Mouse (Mus musculus) heart, adult 2 months (tissue): ENCODE measurements around the gene Hsf2. TPM values are rescaled to one million over a fixed set of nuclear protein-coding genes. Genes with fewer than 3 reads are reported as not detected.
"Not testable (repeated sequence)": the region's sequence is repeated elsewhere in the genome, so short reads cannot be mapped to it uniquely, and the experiment has no call there.

ENCODE experiments used
- DNase-seq, 2 experiments: peaks; one replicate each; pipeline ENCODE4 v3.0.0; 2021
- H3K27ac ChIP-seq: fragments of 200-600 bp; 2 replicates; pipeline ENCODE4 v1.8.1; 2022
- H3K27me3 ChIP-seq: fragments of 200-500 bp; 2 replicates; pipeline ENCODE4 v1.6.1; 2012; ENCODE audit warnings: mild to moderate bottlenecking, low read length, inconsistent platforms, mixed read lengths; ENCODE audit not compliant: control insufficient read depth, insufficient read depth
- H3K36me3 ChIP-seq: fragments of 200-500 bp; 2 replicates; pipeline ENCODE4 v1.6.1; 2012; ENCODE audit warnings: low read length, inconsistent platforms; ENCODE audit not compliant: control insufficient read depth, insufficient read depth
- H3K4me1 ChIP-seq: fragments of 200-500 bp; 2 replicates; pipeline ENCODE4 v1.6.1; 2011; ENCODE audit warnings: low read length; ENCODE audit not compliant: control insufficient read depth, insufficient read depth
- H3K4me3 ChIP-seq: fragments of 200-600 bp; 2 replicates; pipeline ENCODE4 v1.8.1; 2022
- H3K79me2 ChIP-seq: fragments of 200-500 bp; replicated peaks from 2 replicates; pipeline ENCODE4 v1.6.1; 2012; ENCODE audit warnings: mild to moderate bottlenecking, inconsistent platforms, low read length, moderate library complexity, mixed read lengths; ENCODE audit not compliant: control insufficient read depth, insufficient read depth
- H3K9ac ChIP-seq: fragments of 200-500 bp; 2 replicates; pipeline ENCODE4 v1.6.1; 2012; ENCODE audit warnings: low read depth, mild to moderate bottlenecking, control low read depth, inconsistent platforms, low read length, mixed read lengths
- CTCF ChIP-seq: fragments of 200-600 bp; IDR thresholded peaks from 2 replicates; pipeline ENCODE4 v1.8.1; 2022; ENCODE audit warnings: antibody characterized with exemption, mild to moderate bottlenecking, moderate library complexity
- EP300 ChIP-seq: fragments of 200-500 bp; IDR thresholded peaks from 2 replicates; pipeline ENCODE4 v1.6.1; 2011; ENCODE audit warnings: low read depth, low read length, control low read depth; ENCODE audit not compliant: insufficient read depth
- POLR2A ChIP-seq: fragments of 200-500 bp; IDR thresholded peaks from 2 replicates; pipeline ENCODE4 v1.6.1; 2011; ENCODE audit warnings: mild to moderate bottlenecking, low read depth, low read length, control low read depth; ENCODE audit not compliant: insufficient read depth
- WGBS: fragments of 180-500 bp; shearing (Covaris S2); methylation state at CpG from one replicate; pipeline ENCODE4 v1.1.7; 2018; 5-methylcytosine and 5-hydroxymethylcytosine counted together
- intact Hi-C: fragments of 180-260 bp; cut with DNase I; formaldehyde crosslinking; loops from one replicate; pipeline ENCODE4 v1.15.1; 2025
- polyA plus RNA-seq: library from polyadenylated mRNA; depleted of rRNA; stranded (reverse); fragments of >200 nt; gene quantifications from 2 replicates; pipeline ENCODE4 v1.2.3, GENCODE M21; 2012
- total RNA-seq, 2 experiments: library from RNA; stranded (reverse); gene quantifications; 2 replicates each; pipeline ENCODE4 v1.2.3; 2021

The Hsf2 gene
- total and polyA plus RNA-seq, 3 experiments: 4.4 to 15.6 (median 13.4) TPM

DNA sequence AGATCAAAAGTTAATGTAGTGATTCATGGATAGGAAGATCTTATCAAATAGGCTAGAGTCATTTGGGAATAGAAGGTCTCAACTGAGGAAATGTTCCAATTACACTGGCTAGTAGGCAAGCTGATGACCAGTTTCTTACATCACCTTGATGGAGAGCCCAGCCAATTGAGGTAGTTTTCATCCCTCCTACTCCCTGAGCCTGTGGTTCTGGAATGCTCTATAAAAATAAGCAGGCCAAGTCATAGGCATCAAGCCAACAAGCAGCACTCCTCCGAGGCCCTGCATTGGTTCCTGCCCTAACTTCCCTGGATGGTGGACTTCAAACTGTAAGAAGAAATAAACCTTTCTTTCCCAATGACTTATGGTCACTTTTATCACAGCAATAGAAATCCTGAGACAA, 29.1 kb downstream of the Hsf2 start:
- intact Hi-C loops: no loop called here
- no peaks in the 10 kb centered on the region for H3K79me2 ChIP-seq

DNA sequence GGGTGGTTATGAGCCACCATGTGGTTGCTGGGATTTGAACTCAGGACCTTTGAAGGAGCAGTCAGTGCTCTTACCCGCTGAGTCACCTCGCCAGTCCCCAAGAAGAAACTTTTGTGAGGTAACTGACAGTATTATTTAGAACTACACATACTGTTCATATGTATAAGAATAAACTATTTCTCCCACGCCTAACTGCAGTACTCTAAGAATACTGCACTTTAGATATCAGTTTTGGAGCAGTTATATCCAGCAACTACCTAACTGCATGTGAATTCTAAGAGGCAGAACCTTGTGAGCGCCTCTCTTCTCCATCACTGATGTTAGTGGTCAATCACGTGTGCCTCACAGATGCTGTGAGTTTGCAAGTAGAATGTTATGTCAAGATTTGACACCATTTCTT, 40.3 kb downstream of the Hsf2 start:
- WGBS: 84% methylated on average over 5 of the region's 5 CpGs
- intact Hi-C loops: no loop called here
- no peak for DNase-seq

More for the DNA sequence above, 29.1 kb downstream of the Hsf2 start:
- no peak overlapping the region for H3K9ac ChIP-seq
- TF ChIP-seq EP300 (no peak), POLR2A (no peak), CTCF (no peak)
- no peak overlapping the region for H3K4me3 ChIP-seq
- WGBS: 40% methylated on average over 1 of the region's 1 CpGs
- no peaks in the 10 kb centered on the region for H3K4me1 ChIP-seq
- peaks cover 20% of the 10 kb centered on the region for H3K36me3 ChIP-seq
- no peaks in the 10 kb centered on the region for H3K27me3 ChIP-seq
- no peak overlapping the region for H3K27ac ChIP-seq
- no peak for DNase-seq

DNA sequence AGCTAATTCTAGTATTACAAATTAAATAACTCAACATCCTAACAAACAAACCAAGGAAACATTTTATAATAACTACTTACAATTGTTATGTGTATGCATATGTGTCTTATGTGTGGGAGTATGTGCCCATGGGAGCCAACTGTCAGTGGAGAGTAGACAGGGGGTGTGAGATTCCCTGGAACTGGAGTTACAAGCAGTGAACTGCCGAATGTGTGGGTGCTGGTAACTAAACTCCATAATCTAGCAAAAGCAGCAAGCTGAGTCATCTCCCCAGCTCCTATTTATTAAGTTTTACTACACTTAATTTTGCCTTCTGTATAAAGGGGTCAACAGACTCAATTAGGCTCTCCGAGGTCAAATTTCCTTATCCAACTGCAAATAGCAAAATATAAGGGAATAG, 44.9 kb downstream of the Hsf2 start:
- H3K4me3 ChIP-seq: peak overlapping the region; percentile 92
- intact Hi-C loops: no loop called here
- no peak for DNase-seq
- H3K27me3 ChIP-seq: no peaks in the 10 kb centered on the region
- no peak overlapping the region; the same call in 1 of the 2 replicates for H3K27ac ChIP-seq
- H3K9ac ChIP-seq: no peak overlapping the region
- WGBS: 40% methylated on average over 2 of the region's 2 CpGs
- peaks cover 6% of the 10 kb centered on the region for H3K4me1 ChIP-seq
- H3K36me3 ChIP-seq: peaks cover 43% of the 10 kb centered on the region
- H3K79me2 ChIP-seq: peaks cover 6% of the 10 kb centered on the region
- no peak for TF ChIP-seq POLR2A
- TF ChIP-seq EP300: no peak
- TF ChIP-seq CTCF: no peak

More for the DNA sequence above, 40.3 kb downstream of the Hsf2 start:
- H3K9ac ChIP-seq: no peak overlapping the region
- H3K27me3 ChIP-seq: no peaks in the 10 kb centered on the region
- peaks cover 6% of the 10 kb centered on the region for H3K79me2 ChIP-seq
- H3K4me1 ChIP-seq: peaks cover 6% of the 10 kb centered on the region
- H3K4me3 ChIP-seq: no peak overlapping the region
- TF ChIP-seq POLR2A: no peak
- no peak for TF ChIP-seq EP300
- TF ChIP-seq CTCF: no peak
- H3K36me3 ChIP-seq: peaks cover 46% of the 10 kb centered on the region
- no peak overlapping the region for H3K27ac ChIP-seq

DNA sequence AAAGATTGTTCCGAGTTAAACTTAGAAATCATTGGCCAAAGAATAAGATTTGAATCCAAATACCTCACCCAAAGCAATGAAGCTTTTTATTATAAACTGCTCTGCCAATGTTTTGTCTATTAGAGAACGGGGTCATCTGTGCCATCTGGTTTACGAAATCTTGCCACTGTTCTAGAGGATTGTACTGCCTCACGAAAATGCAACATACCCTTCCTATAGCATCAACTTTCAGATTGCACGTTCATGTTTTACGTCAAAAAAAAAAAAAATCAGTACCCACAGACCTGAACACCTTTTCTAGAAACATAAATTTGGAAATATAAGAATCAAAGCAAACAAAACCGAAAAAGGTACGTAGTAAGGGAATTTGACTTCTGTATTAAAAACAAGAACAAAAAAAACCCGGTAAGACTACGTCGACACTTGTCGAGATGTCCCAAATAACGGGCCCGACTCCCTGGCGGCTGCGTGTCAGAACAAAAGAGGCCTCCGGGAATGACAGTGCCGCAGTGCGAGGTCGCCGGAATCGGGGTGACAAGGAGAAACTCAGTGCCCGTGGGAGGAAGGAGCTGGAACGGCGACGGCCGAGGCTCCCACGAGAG, 45.5 kb downstream of the Hsf2 start:
- Histone ChIP-seq H3K4me3 (peak overlapping the region; percentile 92), H3K4me1 (peaks cover 6% of the 10 kb centered on the region), H3K27me3 (no peaks in the 10 kb centered on the region), H3K79me2 (peaks cover 6% of the 10 kb centered on the region; the same call in 1 of the 2 replicates), H3K9ac (peak overlapping the region; percentile 96), H3K27ac (peak overlapping the region; percentile 98), H3K36me3 (peaks cover 41% of the 10 kb centered on the region)
- intact Hi-C loops: loop anchor here (2.0 kb wide), 1 partner anchor 45 kb away; the partner anchor contains the start of gene Hsf2
- WGBS: 1% methylated on average over 28 of the region's 28 CpGs
- DNase-seq: no peak
- TF ChIP-seq EP300: no peak
- TF ChIP-seq POLR2A: no peak
- TF ChIP-seq CTCF: peak; percentile 12; the same call in 1 of the 2 replicates

DNA sequence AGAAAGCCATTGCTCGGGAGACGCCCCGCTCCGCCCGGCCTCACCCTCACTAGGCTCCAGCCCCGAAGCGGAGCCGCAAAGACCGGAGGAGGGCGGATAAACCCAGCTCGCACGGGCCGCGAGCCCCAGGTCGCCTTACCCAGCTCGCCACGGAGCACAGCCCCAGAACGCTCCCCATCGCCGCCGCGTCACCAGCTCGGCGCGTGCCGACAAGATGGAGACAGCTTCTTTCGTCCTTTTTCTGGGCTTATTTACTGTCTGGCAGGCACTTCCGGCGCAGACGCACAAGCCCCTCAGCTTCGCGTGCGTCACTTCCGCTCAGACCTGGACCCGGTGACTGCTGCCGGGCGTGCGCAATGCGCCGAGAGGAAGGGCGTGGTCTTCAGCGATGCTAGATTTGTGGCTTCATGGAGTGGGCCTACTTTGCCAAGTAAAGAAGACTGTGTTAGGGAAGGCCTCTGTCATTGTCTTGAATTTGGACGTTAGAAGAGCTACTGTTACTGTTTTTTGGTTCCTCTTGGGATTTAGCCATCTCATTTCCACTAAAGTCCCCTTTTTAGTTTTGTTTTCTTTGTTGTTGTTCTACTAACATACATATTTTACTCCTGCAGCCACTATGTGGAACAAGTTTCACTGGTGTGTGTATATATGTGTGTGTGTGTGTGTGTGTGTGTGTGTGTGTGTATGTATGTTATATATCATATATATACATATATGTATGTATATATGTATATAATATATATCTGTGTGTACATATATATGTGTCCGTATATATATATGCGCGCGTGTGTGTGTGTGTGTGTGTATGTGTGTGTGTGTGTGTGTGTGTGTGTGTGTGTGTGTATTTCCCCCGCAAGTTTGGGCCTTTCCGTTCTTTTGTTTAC, 46.3 kb downstream of the Hsf2 start, which contains the start of gene Serinc1:
Gene Serinc1, minus strand, starts transcription at position 313 of the 884 bp plus-strand sequence.
- DNase-seq: peak; percentile 93 to 96
- Histone ChIP-seq H3K79me2 (peaks cover 2% of the 10 kb centered on the region; the same call in 1 of the 2 replicates), H3K4me1 (peaks cover 6% of the 10 kb centered on the region), H3K36me3 (peaks cover 34% of the 10 kb centered on the region), H3K27ac (peak within 1 kb of the TSS; percentile 98), H3K27me3 (no peaks in the 10 kb centered on the region), H3K9ac (peak within 1 kb of the TSS; percentile 96), H3K4me3 (peak within 1 kb of the TSS; percentile 92)
- 12% methylated on average over 49 of the region's 49 CpGs for WGBS
- TF ChIP-seq CTCF (no peak), POLR2A (peak; percentile 93), EP300 (no peak)
- intact Hi-C loops: loop anchor here (2.0 kb wide), 1 partner anchor 46 kb away; the partner anchor contains the start of gene Hsf2

DNA sequence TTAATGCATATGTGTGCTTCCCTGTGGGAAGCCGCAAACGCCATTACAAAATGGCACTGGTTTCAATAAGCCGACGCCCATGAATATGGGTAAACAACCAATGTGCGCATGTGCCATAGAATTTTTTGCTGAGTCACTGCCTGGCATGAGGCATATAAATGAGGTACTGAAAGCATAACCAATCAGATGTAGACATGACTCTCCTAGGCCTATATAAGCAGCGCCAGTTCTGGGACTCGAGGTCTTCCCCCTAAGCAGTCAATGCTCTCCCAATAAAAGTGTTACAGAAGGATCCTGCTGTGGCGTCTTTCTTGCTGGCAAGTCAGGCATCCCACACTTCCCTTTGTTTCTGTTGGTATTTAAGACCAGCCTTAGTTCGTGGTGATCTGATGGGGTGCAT, 57.7 kb downstream of the Hsf2 start:
- H3K4me1 ChIP-seq, H3K36me3 ChIP-seq, H3K4me3 ChIP-seq, intact Hi-C loops, H3K9ac ChIP-seq, H3K27ac ChIP-seq, H3K27me3 ChIP-seq, DNase-seq, H3K79me2 ChIP-seq: not testable (repeated sequence)
- 89% methylated on average over 9 of the region's 9 CpGs for WGBS
